Mouse (Mus musculus): ENCODE results near the gene Ism1.

GRCm38 (mm10) chr2:139774949-139775570 is 97.1 kb downstream of the Ism1 start:
- TF ChIP-seq CTCF (IDR thresholded peaks at IDR 0.05) = no peak
- TF ChIP-seq EP300 (IDR thresholded peaks at IDR 0.05) = no peak

Measured in lung, postnatal 0 days (tissue).